Mouse (Mus musculus): ENCODE measurements around the gene Vmn2r101. TPM values are rescaled to one million over a fixed set of nuclear protein-coding genes. Genes with fewer than 3 reads are reported as not detected.

The Vmn2r101 gene
- polyA plus RNA-seq (2014; fragmentation: Nextera tagmentation; extraction: Ambion mirVana) = not detected in 2 replicates

- no peak within 1 kb of the TSS for H3K4me2 ChIP-seq (ENCODE audit: low read depth, low read length)
- H3K9ac ChIP-seq (replicated peaks; ENCODE audit: low read length) = no peak within 1 kb of the TSS
- DNase-seq (ENCODE audit: low spot score) (no peak), ATAC-seq (replicated peaks; ENCODE audit: insufficient number of reproducible peaks, low FRiP score, low TSS enrichment, low read depth) (no peak)
- H3K4me1 ChIP-seq (ENCODE audit: control insufficient read depth, insufficient read depth, low read length) = no peaks in the 10 kb centered on the region
- no peak within 1 kb of the TSS for H3K27ac ChIP-seq (replicated peaks; ENCODE audit: low read depth, low read length)
- no peak within 1 kb of the TSS for H3K4me3 ChIP-seq (ENCODE audit: low read depth, low read length)
- no peaks in the 10 kb centered on the region for H3K27me3 ChIP-seq (ENCODE audit: control insufficient read depth, insufficient read depth, low read length)
- H3K9me3 ChIP-seq (replicated peaks; ENCODE audit: control insufficient read depth, low read length) = no peaks in the 10 kb centered on the region
- H3K36me3 ChIP-seq (replicated peaks; ENCODE audit: control insufficient read depth, insufficient read depth, low read depth, low read length) = no peaks in the 10 kb centered on the region
These were observed at the start of gene Vmn2r101 for GRCm38 (mm10) chr17:19576927-19577326. Gene Vmn2r101 (plus strand): TSS chr17:19577227.

- WGBS = 100% methylated on average over 1 of the region's 1 CpGs
These were observed 52.3 kb downstream of the Vmn2r101 start for GRCm38 (mm10) chr17:19629328-19629727.

DNA sequence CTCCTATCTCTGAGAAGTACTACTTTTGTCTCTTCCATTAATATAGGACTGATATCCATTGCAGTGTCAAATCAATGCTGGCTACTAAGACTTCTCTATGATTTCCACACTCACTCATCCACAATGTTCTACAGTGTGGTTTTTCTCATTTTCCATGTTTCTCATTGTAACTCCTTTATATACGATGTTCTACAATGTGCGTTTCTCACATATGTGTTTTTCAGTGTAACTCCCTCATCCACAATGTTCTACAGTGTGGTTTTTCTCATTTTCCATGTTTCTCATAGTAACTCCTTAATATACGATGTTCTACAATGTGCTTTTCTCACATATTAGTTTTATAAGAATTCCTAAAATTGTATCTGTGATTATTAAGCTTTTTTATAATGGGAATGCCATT, 81.4 kb downstream of the Vmn2r101 start:
- H3K27me3 ChIP-seq (ENCODE audit: control insufficient read depth, insufficient read depth, low read length) = no peaks in the 10 kb centered on the region
- WGBS = 75% methylated on average over 3 of the region's 3 CpGs
- H3K4me1 ChIP-seq (ENCODE audit: control insufficient read depth, insufficient read depth, low read length) = no peaks in the 10 kb centered on the region
- H3K9me3 ChIP-seq (replicated peaks; ENCODE audit: control insufficient read depth, low read length) = no peaks in the 10 kb centered on the region
- H3K36me3 ChIP-seq (replicated peaks; ENCODE audit: control insufficient read depth, insufficient read depth, low read depth, low read length) = no peaks in the 10 kb centered on the region
- H3K4me3 ChIP-seq (ENCODE audit: low read depth, low read length) = no peak overlapping the region
- H3K27ac ChIP-seq (replicated peaks; ENCODE audit: low read depth, low read length) = no peak overlapping the region
- no peak for DNase-seq (ENCODE audit: low spot score)
- H3K9ac ChIP-seq (replicated peaks; ENCODE audit: low read length) = no peak overlapping the region
- no peak overlapping the region for H3K4me2 ChIP-seq (ENCODE audit: low read depth, low read length)
- ATAC-seq (replicated peaks; ENCODE audit: insufficient number of reproducible peaks, low FRiP score, low TSS enrichment, low read depth) = no peak

More at GRCm38 (mm10) chr17:19629328-19629727, 52.3 kb downstream of the Vmn2r101 start:
- no peak overlapping the region for H3K4me3 ChIP-seq (ENCODE audit: low read depth, low read length)
- no peak overlapping the region for H3K4me2 ChIP-seq (ENCODE audit: low read depth, low read length)
- DNase-seq (ENCODE audit: low spot score) (no peak), ATAC-seq (replicated peaks; ENCODE audit: insufficient number of reproducible peaks, low FRiP score, low TSS enrichment, low read depth) (no peak)
- H3K27me3 ChIP-seq (ENCODE audit: control insufficient read depth, insufficient read depth, low read length) = no peaks in the 10 kb centered on the region
- H3K36me3 ChIP-seq (replicated peaks; ENCODE audit: control insufficient read depth, insufficient read depth, low read depth, low read length) = no peaks in the 10 kb centered on the region
- H3K9ac ChIP-seq (replicated peaks; ENCODE audit: low read length) = no peak overlapping the region
- H3K9me3 ChIP-seq (replicated peaks; ENCODE audit: control insufficient read depth, low read length) = no peaks in the 10 kb centered on the region; the same call in none of the 2 replicates
- no peak overlapping the region for H3K27ac ChIP-seq (replicated peaks; ENCODE audit: low read depth, low read length)
- H3K4me1 ChIP-seq (ENCODE audit: control insufficient read depth, insufficient read depth, low read length) = no peaks in the 10 kb centered on the region

GRCm38 (mm10) chr17:19660028-19660427, 83.0 kb downstream of the Vmn2r101 start, which contains the start of gene Vmn2r102:
Gene Vmn2r102 (plus strand): TSS chr17:19660328.
- no peak within 1 kb of the TSS for H3K27ac ChIP-seq (replicated peaks; ENCODE audit: low read depth, low read length)
- DNase-seq (ENCODE audit: low spot score) = no peak
- H3K9ac ChIP-seq (replicated peaks; ENCODE audit: low read length) = no peak within 1 kb of the TSS
- H3K4me3 ChIP-seq (ENCODE audit: low read depth, low read length) = no peak within 1 kb of the TSS
- 71% methylated on average over 2 of the region's 2 CpGs for WGBS
- H3K4me1 ChIP-seq (ENCODE audit: control insufficient read depth, insufficient read depth, low read length) = no peaks in the 10 kb centered on the region
- no peak for ATAC-seq (replicated peaks; ENCODE audit: insufficient number of reproducible peaks, low FRiP score, low TSS enrichment, low read depth)
- H3K36me3 ChIP-seq (replicated peaks; ENCODE audit: control insufficient read depth, insufficient read depth, low read depth, low read length) = no peaks in the 10 kb centered on the region
- no peaks in the 10 kb centered on the region for H3K27me3 ChIP-seq (ENCODE audit: control insufficient read depth, insufficient read depth, low read length)
- no peaks in the 10 kb centered on the region for H3K9me3 ChIP-seq (replicated peaks; ENCODE audit: control insufficient read depth, low read length)
- no peak within 1 kb of the TSS for H3K4me2 ChIP-seq (ENCODE audit: low read depth, low read length)

Other genes with a start within 250 kb of the Vmn2r101 start
- not detected in 2 replicates for gene Vmn2r99, start 215.3 kb upstream of the Vmn2r101 start, polyA plus RNA-seq (2014; fragmentation: Nextera tagmentation; extraction: Ambion mirVana)
- gene Vmn2r100, start 72.5 kb upstream of the Vmn2r101 start, polyA plus RNA-seq (2014; fragmentation: Nextera tagmentation; extraction: Ambion mirVana) = not detected in 2 replicates
- gene Vmn2r102, start 83.1 kb downstream of the Vmn2r101 start, polyA plus RNA-seq (2014; fragmentation: Nextera tagmentation; extraction: Ambion mirVana) = not detected in 2 replicates
- not detected in 2 replicates for gene Vmn2r103, start 196.1 kb downstream of the Vmn2r101 start, polyA plus RNA-seq (2014; fragmentation: Nextera tagmentation; extraction: Ambion mirVana)